Mouse (Mus musculus) olfactory bulb, adult 2 months (tissue): ENCODE measurements at regions not wholly inside any gene's neighbourhood (a gene's known extent, or its start where the extent isn't known, plus 50 kb on each side); places are given as distances from the start of the nearest gene placed in this dataset.

Experiments
- H3K27ac ChIP-seq: fragments of 200-500 bp; 2 replicates; pipeline ENCODE4 v1.5.1; 2012; ENCODE audit warnings: low read depth, low read length; ENCODE audit not compliant: insufficient read depth
- H3K4me1 ChIP-seq: fragments of 200-500 bp; 2 replicates; pipeline ENCODE4 v1.6.1; 2012; ENCODE audit warnings: low read length; ENCODE audit not compliant: control insufficient read depth, insufficient read depth
- H3K4me3 ChIP-seq: fragments of 200-500 bp; 2 replicates; pipeline ENCODE4 v1.5.1; 2012; ENCODE audit warnings: mild to moderate bottlenecking, low read depth, low read length, moderate library complexity; ENCODE audit not compliant: insufficient read depth
- CTCF ChIP-seq: fragments of 200-500 bp; IDR thresholded peaks from 2 replicates; pipeline ENCODE4 v1.5.1; 2012; ENCODE audit warnings: low read depth, mild to moderate bottlenecking, low read length, moderate library complexity; ENCODE audit not compliant: insufficient read depth
- POLR2A ChIP-seq: fragments of 200-500 bp; IDR thresholded peaks from 2 replicates; pipeline ENCODE4 v1.6.1; 2012; ENCODE audit warnings: mild to moderate bottlenecking, low read depth, low read length, moderate library complexity; ENCODE audit not compliant: insufficient read depth
- WGBS: fragments of 180-500 bp; shearing (Covaris S2); methylation state at CpG from one replicate; pipeline ENCODE4 v1.1.7; 2018; 5-methylcytosine and 5-hydroxymethylcytosine counted together

- H3K4me3 ChIP-seq, result no peak overlapping the region
- TF ChIP-seq CTCF (no peak), POLR2A (no peak)
- H3K27ac ChIP-seq, result no peak overlapping the region
Measured at GRCm38 (mm10) chr14:14640557-14640956, 61.5 kb upstream of the Slc4a7 start.

GRCm38 (mm10) chr14:14643533-14643932 is 58.5 kb upstream of the Slc4a7 start:
- no peaks in the 10 kb centered on the region for H3K4me1 ChIP-seq
- H3K27ac ChIP-seq, result no peak overlapping the region
- no peak overlapping the region for H3K4me3 ChIP-seq
- TF ChIP-seq CTCF (no peak), POLR2A (no peak)
- WGBS, result 56% methylated on average over 3 of the region's 3 CpGs

More at GRCm38 (mm10) chr14:14640557-14640956, 61.5 kb upstream of the Slc4a7 start:
- no peaks in the 10 kb centered on the region for H3K4me1 ChIP-seq

GRCm38 (mm10) chr14:14645084-14645483 is 57.0 kb upstream of the Slc4a7 start:
- 75% methylated on average over 3 of the region's 3 CpGs for WGBS
- no peak overlapping the region for H3K27ac ChIP-seq
- H3K4me1 ChIP-seq, result no peaks in the 10 kb centered on the region
- no peak overlapping the region for H3K4me3 ChIP-seq
- TF ChIP-seq POLR2A (no peak), CTCF (no peak)
